Mouse (Mus musculus): Measurements from ENCODE around the gene Stoml3.

The Stoml3 gene

GRCm38 (mm10) chr3:53483414-53484059 lies 4.9 kb upstream of the Stoml3 start:
- no peak for DNase-seq

GRCm38 (mm10) chr3:53486561-53486960 lies 1.9 kb upstream of the Stoml3 start:
- no peak for DNase-seq

DNA sequence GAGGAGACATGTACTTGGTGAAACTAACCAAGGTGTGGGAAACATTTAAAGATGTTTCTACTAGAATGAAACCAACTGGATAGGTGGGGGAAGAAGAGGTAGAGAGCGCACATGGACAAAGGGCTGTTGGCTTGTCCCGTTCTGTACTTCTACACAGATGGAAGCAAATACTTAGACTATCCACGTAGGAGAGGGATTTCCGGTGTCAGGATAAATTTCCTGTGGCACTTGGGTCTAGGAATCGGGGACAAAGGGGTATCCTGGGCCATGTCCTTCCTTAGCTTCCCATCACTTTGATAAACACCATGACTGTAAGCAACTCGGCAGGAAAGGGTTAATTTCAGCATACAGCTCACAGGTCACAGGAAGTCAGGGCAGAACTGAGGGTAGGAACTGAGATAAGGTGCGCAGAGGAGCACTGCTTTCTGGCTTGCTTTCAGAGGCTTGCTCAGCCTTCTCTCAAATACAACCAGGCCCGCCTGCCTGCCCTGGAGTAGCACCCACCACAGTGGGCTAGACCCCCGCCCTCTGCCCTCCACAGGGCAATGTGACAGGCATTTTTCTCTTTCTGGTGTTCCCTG lies 1.4 kb upstream of the Stoml3 start:
- DNase-seq: no peak

DNA sequence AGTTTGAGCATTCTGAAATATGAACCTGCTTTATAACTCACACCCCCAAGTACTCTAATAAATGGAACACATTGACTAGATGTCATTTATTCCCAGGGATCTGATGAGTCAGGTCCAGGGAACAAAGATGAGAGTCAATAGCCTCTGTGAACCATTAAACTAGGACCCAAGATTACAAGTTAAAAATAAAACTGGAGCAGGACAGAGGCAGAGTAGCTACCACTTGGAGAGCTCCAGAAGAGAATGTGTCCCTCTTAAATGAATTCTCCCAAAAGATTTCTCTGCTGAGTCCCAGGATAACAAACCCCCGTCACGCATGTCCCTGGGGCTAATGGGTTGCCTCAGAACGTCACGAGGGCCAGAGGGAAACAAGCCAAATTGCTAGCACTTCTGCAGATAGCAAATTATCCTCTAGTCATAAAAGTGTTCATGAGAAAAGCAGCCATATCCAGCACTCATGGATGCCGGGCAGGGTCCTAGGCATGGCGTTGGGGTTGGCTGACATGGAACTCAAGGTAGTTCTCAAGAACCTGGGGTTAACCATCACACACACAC lies 10.0 kb downstream of the Stoml3 start:
- no peak for DNase-seq

GRCm38 (mm10) chr3:53502428-53502827 lies 14.0 kb downstream of the Stoml3 start:
- no peak for DNase-seq

DNA sequence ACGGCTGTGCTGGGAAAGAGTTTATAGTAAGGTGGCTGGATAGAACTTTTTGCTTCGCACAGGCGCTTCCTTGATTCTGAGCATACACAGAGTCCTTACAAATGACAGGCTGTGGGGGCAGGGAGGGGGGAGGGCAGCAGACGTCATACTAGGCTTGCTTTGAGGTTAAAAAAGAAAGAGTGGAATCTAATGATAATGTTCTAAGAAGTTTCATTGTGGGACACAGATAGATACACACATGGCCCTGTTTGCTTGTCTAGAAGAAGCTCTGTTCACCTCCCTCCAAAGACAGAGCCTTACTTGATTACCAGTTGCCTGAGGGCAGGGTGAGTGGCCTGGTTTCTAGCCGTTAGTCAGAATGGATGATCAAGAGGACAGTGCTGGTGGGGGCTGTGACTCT lies 24.6 kb downstream of the Stoml3 start:
- DNase-seq: no peak

GRCm38 (mm10) chr3:53514221-53515065 lies 26.0 kb downstream of the Stoml3 start:
- DNase-seq: no peak

DNA sequence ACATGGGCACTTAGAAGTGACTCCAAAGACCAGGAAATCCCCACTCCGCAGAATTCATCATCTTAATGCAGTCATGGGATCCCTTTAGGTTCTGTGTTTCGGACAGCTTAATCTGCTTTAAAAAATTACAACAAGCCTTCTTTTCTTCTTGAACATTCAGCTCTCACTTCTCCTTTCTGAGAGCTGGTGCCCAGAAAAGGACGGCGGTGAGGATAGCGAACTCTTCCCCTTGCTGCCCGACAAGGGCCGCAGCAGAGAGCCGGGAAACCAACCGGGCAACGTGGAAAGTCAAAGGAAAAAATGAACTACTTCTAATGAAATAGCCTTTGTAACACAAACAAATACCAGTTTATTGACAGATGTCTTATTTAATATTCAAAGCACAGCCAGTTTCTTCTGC lies 34.3 kb downstream of the Stoml3 start:
- no peak for DNase-seq

- peak; percentile 87 for DNase-seq
Observed at GRCm38 (mm10) chr3:53525737-53526136, 37.3 kb downstream of the Stoml3 start.

- no peak for DNase-seq
Observed at GRCm38 (mm10) chr3:53530305-53530704, 41.9 kb downstream of the Stoml3 start.

DNA sequence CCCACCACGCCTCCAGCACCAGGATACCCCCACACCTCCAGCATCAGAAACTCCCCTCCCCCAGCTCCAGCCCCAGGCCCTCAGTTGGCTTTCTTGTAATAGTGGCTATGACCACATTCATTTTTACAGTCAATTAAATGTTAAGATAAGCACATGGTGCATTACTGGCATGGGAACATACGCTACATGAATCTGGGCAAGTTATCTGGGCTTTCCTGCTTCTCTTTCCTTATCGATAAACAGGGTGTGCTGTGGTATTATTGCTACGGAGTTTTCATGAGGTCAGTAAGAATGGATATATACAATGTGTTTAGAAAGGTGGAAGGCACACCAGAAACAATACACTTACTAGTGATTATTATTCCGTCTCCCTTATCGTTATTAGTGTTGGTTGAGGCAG lies 43.6 kb downstream of the Stoml3 start:
- no peak for DNase-seq

- no peak for DNase-seq
Observed at GRCm38 (mm10) chr3:53552691-53553090, 64.2 kb downstream of the Stoml3 start.

GRCm38 (mm10) chr3:53555031-53555952 lies 66.8 kb downstream of the Stoml3 start:
- no peak for DNase-seq

DNA sequence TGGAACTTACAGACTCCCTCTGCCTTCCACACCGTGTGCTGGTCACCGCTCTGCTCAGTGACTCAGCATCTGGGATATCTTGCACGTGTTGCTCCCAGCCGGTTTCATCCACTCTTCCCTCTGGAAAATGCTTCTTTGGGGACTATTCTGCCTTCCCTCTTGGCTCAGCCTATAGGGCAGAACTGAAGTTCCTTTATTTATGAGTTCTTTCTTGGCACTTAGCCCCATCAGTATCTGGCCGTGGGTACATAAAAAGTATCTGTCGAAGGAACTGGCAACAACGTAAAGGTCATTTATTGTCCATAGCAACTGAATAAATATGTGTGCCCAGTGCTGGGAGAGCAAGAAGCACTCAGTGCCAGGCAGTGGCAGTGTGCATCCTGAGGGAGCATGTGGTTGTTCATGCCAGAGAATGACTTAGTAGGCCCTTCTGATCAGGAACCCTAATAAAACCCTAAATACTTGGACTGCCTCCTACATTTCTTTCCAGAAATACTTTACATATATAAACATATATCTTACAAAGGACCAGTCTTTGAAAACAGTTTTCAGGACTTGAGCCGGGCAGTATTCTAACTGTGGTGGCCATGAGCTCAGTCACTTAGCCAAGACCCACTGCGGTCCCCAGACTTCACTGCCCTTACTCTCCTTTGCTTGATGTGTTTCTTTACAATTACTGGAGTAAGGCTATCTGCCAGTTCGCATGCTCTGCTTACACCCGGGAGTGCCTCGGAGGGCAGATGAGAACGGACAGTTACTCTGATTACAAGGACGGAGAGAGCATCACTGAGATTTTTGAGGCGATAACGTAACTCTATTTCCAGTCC lies 69.1 kb downstream of the Stoml3 start:
- DNase-seq: no peak

All from right cerebral cortex, adult 18-20 months (tissue).